Mouse (Mus musculus) liver, postnatal 0 days (tissue): ENCODE measurements around the gene Asb10. TPM values are rescaled to one million over a fixed set of nuclear protein-coding genes. Genes with fewer than 3 reads are reported as not detected.

Experiments used
- ATAC-seq: fragments of 200-750 bp; cut with Nextera tagmentation; 2 replicates; pipeline ENCODE4 v1.8.0; 2017; ENCODE audit warnings: mild to moderate bottlenecking, moderate library complexity
- DNase-seq: peaks from one replicate; pipeline ENCODE4 v3.0.0-alpha.2; 2016
- H3K27ac ChIP-seq: fragments of 300-500 bp; sonication (generic); 2 replicates; pipeline ENCODE4 v1.5.1; 2014; ENCODE audit warnings: antibody characterized with exemption, moderate library complexity, mild to moderate bottlenecking, low read depth
- H3K27me3 ChIP-seq: fragments of 300-500 bp; sonication (generic); 2 replicates; pipeline ENCODE4 v1.6.1; 2014; ENCODE audit warnings: low read length, control low read depth, mixed read lengths; ENCODE audit not compliant: insufficient read depth
- H3K36me3 ChIP-seq: fragments of 300-500 bp; sonication (generic); replicated peaks from 2 replicates; pipeline ENCODE4 v1.6.1; 2014; ENCODE audit warnings: mild to moderate bottlenecking, control low read depth, low read length, moderate library complexity, mixed read lengths; ENCODE audit not compliant: insufficient read depth
- H3K4me1 ChIP-seq: fragments of 300-500 bp; sonication (generic); 2 replicates; pipeline ENCODE4 v1.6.1; 2014; ENCODE audit warnings: antibody characterized with exemption, mild to moderate bottlenecking, control low read depth; ENCODE audit not compliant: insufficient read depth
- H3K4me2 ChIP-seq: fragments of 300-500 bp; sonication (generic); 2 replicates; pipeline ENCODE4 v1.6.1; 2014; ENCODE audit warnings: low read depth, mild to moderate bottlenecking, low read length, moderate library complexity, mixed read lengths
- H3K4me3 ChIP-seq: fragments of 300-500 bp; sonication (generic); 2 replicates; pipeline ENCODE4 v1.5.1; 2014; ENCODE audit warnings: low read depth, low read length
- H3K9ac ChIP-seq: fragments of 300-500 bp; sonication (generic); replicated peaks from 2 replicates; pipeline ENCODE4 v1.6.1; 2014; ENCODE audit warnings: mild to moderate bottlenecking, moderate library complexity
- H3K9me3 ChIP-seq: fragments of 300-500 bp; sonication (generic); 2 replicates; pipeline ENCODE4 v1.6.1; 2016; ENCODE audit warnings: mild to moderate bottlenecking, control low read depth, low read length, mixed read lengths
- CTCF ChIP-seq: sonication (generic); IDR thresholded peaks from 2 replicates; pipeline ENCODE4 v1.5.1; 2016; ENCODE audit warnings: antibody characterized with exemption, low read depth
- EP300 ChIP-seq: IDR thresholded peaks from 2 replicates; pipeline ENCODE4 v1.6.1; 2016; ENCODE audit warnings: antibody characterized with exemption, low read depth, mild to moderate bottlenecking
- WGBS: fragments of 180-500 bp; shearing (Covaris S2); extraction: QIAGEN DNeasy Blood & Tissue Kit; methylation state at CpG from one replicate; pipeline ENCODE4 v1.1.7; 2014; ENCODE audit not compliant: insufficient replicate concordance; 5-methylcytosine and 5-hydroxymethylcytosine counted together
- polyA plus RNA-seq: library from polyadenylated mRNA; unstranded; fragments of >200 nt; fragmentation: Nextera tagmentation; extraction: Ambion mirVana; gene quantifications from 2 replicates; pipeline ENCODE4 v1.2.1, GENCODE M21; 2015

Asb10 gene
- polyA plus RNA-seq, 1 experiment from 2014 or later, result 0.06 TPM

- Histone ChIP-seq H3K4me2 (no peak overlapping the region), H3K4me3 (no peak overlapping the region), H3K4me1 (no peaks in the 10 kb centered on the region), H3K36me3 (no peaks in the 10 kb centered on the region), H3K9me3 (no peaks in the 10 kb centered on the region), H3K27me3 (no peaks in the 10 kb centered on the region), H3K27ac (no peak overlapping the region), H3K9ac (no peak overlapping the region)
- DNase-seq, result peak; percentile 53
- peak; percentile 48; the same call in 1 of the 2 replicates for ATAC-seq
- 46% methylated on average over 8 of the region's 8 CpGs for WGBS
- TF ChIP-seq CTCF (no peak), EP300 (no peak)
Observed at GRCm38 (mm10) chr5:24512271-24512670, 28.5 kb downstream of the Asb10 start.

DNA sequence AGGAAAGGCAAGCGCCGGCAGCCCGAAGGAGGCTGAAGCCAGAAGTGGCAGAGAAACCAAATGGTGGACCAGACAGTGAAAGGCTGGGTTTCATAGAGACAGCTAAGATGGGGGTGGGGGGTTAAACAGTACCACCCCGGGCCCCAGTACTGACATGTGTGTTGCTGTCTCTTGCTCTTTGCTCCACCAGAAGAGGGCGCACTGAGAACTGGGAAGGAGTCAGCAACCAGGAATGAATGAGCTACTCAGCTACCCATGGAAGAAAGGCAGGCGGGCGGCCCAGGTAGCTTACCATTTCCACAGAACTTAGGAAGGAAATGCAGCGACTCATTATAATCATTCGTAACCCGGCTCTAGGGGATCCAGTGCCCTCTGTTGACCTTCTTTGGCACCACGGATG, 30.1 kb downstream of the Asb10 start:
- Histone ChIP-seq H3K4me2 (no peak overlapping the region), H3K36me3 (no peaks in the 10 kb centered on the region), H3K4me3 (no peak overlapping the region), H3K27me3 (0 out of 2 replicates have a peak, but pooled peaks cover 3% of the 10 kb centered on the region), H3K27ac (no peak overlapping the region), H3K9ac (no peak overlapping the region), H3K4me1 (no peaks in the 10 kb centered on the region), H3K9me3 (no peaks in the 10 kb centered on the region)
- DNase-seq, result peak; percentile 54
- no peak for ATAC-seq
- TF ChIP-seq EP300 (no peak), CTCF (peak; percentile 62)
- 50% methylated on average over 11 of the region's 11 CpGs for WGBS

DNA sequence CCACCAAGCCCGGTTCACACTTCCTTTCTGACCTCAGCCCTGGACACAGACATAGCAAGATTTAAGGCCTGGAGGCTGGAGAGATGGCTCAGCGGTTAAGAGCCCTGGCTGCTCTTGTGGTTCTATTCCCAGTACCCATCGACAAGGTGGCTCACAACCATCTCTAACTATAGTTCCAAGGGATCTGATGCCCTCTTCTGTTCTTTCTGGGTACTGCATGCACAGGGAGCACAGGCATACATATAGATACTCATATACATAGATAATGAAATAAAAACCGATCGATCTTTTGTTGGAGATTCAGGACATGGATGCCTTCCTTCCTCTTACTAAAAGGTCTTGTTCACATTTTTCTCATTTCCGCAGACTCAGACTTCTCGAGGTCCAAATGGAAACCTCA, 32.4 kb downstream of the Asb10 start:
- ATAC-seq, result no peak
- 0 out of 2 replicates have a peak, but pooled peaks cover 3% of the 10 kb centered on the region for H3K4me1 ChIP-seq
- H3K4me3 ChIP-seq, result no peak overlapping the region
- H3K4me2 ChIP-seq, result no peak overlapping the region
- H3K27ac ChIP-seq, result no peak overlapping the region
- WGBS, result 84% methylated on average over 7 of the region's 7 CpGs
- H3K36me3 ChIP-seq, result no peaks in the 10 kb centered on the region
- no peaks in the 10 kb centered on the region for H3K9me3 ChIP-seq
- H3K27me3 ChIP-seq, result peaks cover 8% of the 10 kb centered on the region; the same call in 1 of the 2 replicates
- no peak for DNase-seq
- TF ChIP-seq CTCF (peak; percentile 21; the same call in 1 of the 2 replicates), EP300 (no peak)
- H3K9ac ChIP-seq, result no peak overlapping the region

DNA sequence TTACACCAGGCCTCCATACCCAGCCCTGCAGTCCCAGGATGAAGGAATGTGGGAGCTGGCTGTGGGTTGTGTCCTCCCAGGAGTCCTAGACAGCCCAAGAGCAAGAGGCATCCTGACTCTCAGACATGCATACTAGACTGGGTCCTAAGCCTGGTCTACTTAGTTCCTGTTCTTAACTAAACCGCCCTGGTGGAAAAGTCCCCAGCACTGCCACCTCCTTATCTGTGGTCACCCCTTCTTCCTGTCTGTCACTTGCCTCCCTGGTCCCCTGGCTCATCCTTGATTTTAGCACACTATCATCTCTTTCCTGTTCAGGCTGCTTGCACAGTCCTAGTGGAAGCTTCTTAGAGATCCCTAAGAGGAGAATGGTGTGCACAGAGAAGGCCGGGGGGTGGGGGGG, 35.3 kb downstream of the Asb10 start:
- 0 out of 2 replicates have a peak, but pooled peaks cover 3% of the 10 kb centered on the region for H3K4me1 ChIP-seq
- ATAC-seq (no peak), DNase-seq (no peak)
- WGBS, result 19% methylated on average over 2 of the region's 2 CpGs
- no peak overlapping the region for H3K9ac ChIP-seq
- no peak overlapping the region for H3K4me3 ChIP-seq
- peaks cover 11% of the 10 kb centered on the region for H3K36me3 ChIP-seq
- H3K27ac ChIP-seq, result no peak overlapping the region
- peaks cover 8% of the 10 kb centered on the region; the same call in 1 of the 2 replicates for H3K27me3 ChIP-seq
- H3K9me3 ChIP-seq, result no peaks in the 10 kb centered on the region
- no peak overlapping the region for H3K4me2 ChIP-seq
- TF ChIP-seq EP300 (no peak), CTCF (no peak)

- Histone ChIP-seq H3K4me2 (no peak overlapping the region), H3K4me1 (0 out of 2 replicates have a peak, but pooled peaks cover 3% of the 10 kb centered on the region), H3K27ac (no peak overlapping the region), H3K36me3 (peaks cover 17% of the 10 kb centered on the region), H3K9me3 (no peaks in the 10 kb centered on the region), H3K9ac (no peak overlapping the region), H3K4me3 (no peak overlapping the region), H3K27me3 (peaks cover 8% of the 10 kb centered on the region; the same call in 1 of the 2 replicates)
- TF ChIP-seq EP300 (no peak), CTCF (no peak)
- no peak for DNase-seq
- 79% methylated on average over 4 of the region's 4 CpGs for WGBS
- no peak for ATAC-seq
Observed at GRCm38 (mm10) chr5:24502786-24503185, 38.0 kb downstream of the Asb10 start.

DNA sequence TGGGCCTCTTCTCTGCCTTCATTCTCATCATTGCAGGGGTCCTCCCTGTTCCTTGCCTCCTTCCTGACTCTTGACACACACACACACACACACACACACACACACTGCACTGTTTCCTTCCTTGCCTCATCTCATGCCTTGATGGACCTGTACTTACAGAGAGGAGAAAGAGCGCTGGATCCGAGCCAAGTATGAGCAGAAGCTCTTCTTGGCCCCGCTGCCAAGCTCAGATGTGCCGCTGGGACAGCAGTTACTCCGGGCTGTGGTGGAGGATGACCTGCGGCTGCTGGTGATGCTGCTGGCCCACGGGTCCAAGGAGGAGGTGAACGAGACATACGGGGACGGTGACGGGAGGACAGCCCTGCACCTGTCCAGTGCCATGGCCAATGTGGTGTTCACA, 39.9 kb downstream of the Asb10 start:
- 84% methylated on average over 11 of the region's 11 CpGs for WGBS
- 0 out of 2 replicates have a peak, but pooled peaks cover 3% of the 10 kb centered on the region for H3K4me1 ChIP-seq
- H3K9ac ChIP-seq, result no peak overlapping the region
- no peaks in the 10 kb centered on the region for H3K9me3 ChIP-seq
- peaks cover 4% of the 10 kb centered on the region; the same call in 1 of the 2 replicates for H3K27me3 ChIP-seq
- H3K4me3 ChIP-seq, result no peak overlapping the region
- H3K4me2 ChIP-seq, result no peak overlapping the region
- H3K27ac ChIP-seq, result no peak overlapping the region
- ATAC-seq (no peak), DNase-seq (no peak)
- no peak for TF ChIP-seq EP300
- TF ChIP-seq CTCF, result no peak
- peaks cover 17% of the 10 kb centered on the region for H3K36me3 ChIP-seq
